Comparison of ENCODE assay signal across 32 mouse cellular contexts in the genomic region with DNA sequence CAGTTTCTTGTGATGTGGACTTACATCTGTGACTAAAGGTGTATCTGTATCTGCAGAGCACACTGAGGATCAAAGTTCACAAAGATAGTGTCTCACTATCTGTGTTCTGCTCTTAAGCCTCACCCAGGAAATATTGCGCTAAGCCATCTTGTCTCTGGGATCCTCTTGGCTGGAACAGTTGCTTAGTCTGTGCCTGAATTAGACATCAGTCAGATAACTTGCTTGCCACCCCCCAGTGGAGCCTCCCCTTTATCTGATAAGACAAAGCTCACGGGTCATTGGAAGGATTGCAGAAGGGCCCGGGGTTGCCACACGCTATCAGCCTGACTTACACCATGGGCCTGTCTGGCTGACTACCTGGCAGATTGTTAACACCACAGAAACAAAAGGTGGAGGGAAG. TPM values are rescaled to one million over a fixed set of nuclear protein-coding genes. Genes with fewer than 3 reads are reported as not detected.
DNase-seq lines count a peak whose midpoint lies in the region; ATAC-seq lines count a peak whose summit lies in the region.
"Had no signal": no experiment of that assay in that cellular context is flagged by ENCODE, and none has a peak within 500 bp of the region (broad histone marks: within the 10 kb centered on the region; RNA-seq: fewer than 3 reads in every experiment).

No protein-coding gene starts in this region.

- no peaks in the 10 kb centered on the region for H3K9me3 ChIP-seq in intestine, embryonic 14.5 days (ENCODE audit: control insufficient read depth, low read length)
- no peaks in the 10 kb centered on the region for H3K9me3 ChIP-seq in liver, embryonic 11.5 days (ENCODE audit: control insufficient read depth, low read length)
- H3K9me3 ChIP-seq: embryonic facial prominence, embryonic 13.5 days; forebrain, embryonic 12.5 days; heart, embryonic 15.5 days had no signal

- 0 out of 2 replicates have a peak, but pooled peaks cover 3% of the 10 kb centered on the region for H3K4me1 ChIP-seq in intestine, embryonic 14.5 days (replicated peaks; ENCODE audit: control insufficient read depth, insufficient read depth, low read length)
- peaks cover 9% of the 10 kb centered on the region for H3K4me1 ChIP-seq in liver, embryonic 11.5 days (replicated peaks; ENCODE audit: control insufficient read depth, insufficient read depth, low read length)
- H3K4me1 ChIP-seq: embryonic facial prominence, embryonic 13.5 days; forebrain, embryonic 12.5 days; limb, embryonic 12.5 days had no signal

- intact Hi-C loops in heart, postnatal 36 days (cut with DNase I), result no loop called here

- DNase-seq in 416B (ENCODE audit: low read depth), result peak; percentile 74
- no peak for DNase-seq in intestine, embryonic 14.5 days (ENCODE audit: low spot score)
- DNase-seq in liver, embryonic 11.5 days (ENCODE audit: low spot score), result no peak
- no peak for DNase-seq in heart, postnatal 36 days
- DNase-seq in frontal cortex, postnatal 10 days (ENCODE audit: low spot score in 2 of 2), result no peak
- DNase-seq in layer of hippocampus, postnatal 10 days (ENCODE audit: low spot score in 2 of 2), result no peak
- DNase-seq in lung, postnatal 10 days, result no peak
- DNase-seq: adrenal gland, postnatal 25 days; cerebellum, adult 18-20 months; cerebellum, postnatal 25 days; embryo, embryonic 11 days; kidney, adult 8-10 months; kidney, postnatal 14 days; layer of hippocampus, postnatal 36 days; lung, adult 2 months; right cerebral cortex, adult 18-20 months; right cerebral cortex, postnatal 4 days had no signal

- peaks cover 23% of the 10 kb centered on the region for H3K36me3 ChIP-seq in intestine, embryonic 14.5 days (ENCODE audit: control insufficient read depth, insufficient read depth, low read length)
- H3K36me3 ChIP-seq in liver, embryonic 11.5 days (ENCODE audit: control insufficient read depth, insufficient read depth, low read length), result peaks cover 18% of the 10 kb centered on the region

- 0 out of 2 replicates have a peak, but pooled peaks have one; percentile 28 for ATAC-seq in intestine, embryonic 14.5 days (replicated peaks; ENCODE audit: low FRiP score, low TSS enrichment, low read depth)
- ATAC-seq in liver, embryonic 11.5 days (replicated peaks; ENCODE audit: low FRiP score), result peak; percentile 57; the same call in 1 of the 2 replicates
- ATAC-seq in megakaryocyte, adult 5-6 weeks (ENCODE audit: poor library complexity, severe bottlenecking), result peak; percentile 66
- ATAC-seq: CD4-positive, CD25-positive, alpha-beta regulatory T cell, adult 4 months had no signal

- H3K9ac ChIP-seq in intestine, embryonic 14.5 days (ENCODE audit: low read length), result no peak overlapping the region
- no peak overlapping the region for H3K9ac ChIP-seq in liver, embryonic 11.5 days (ENCODE audit: low read depth, low read length)
- H3K9ac ChIP-seq: embryonic facial prominence, embryonic 13.5 days; forebrain, embryonic 12.5 days; heart, embryonic 15.5 days; limb, embryonic 12.5 days had no signal

- 78% methylated on average over 4 of the region's 4 CpGs for WGBS in intestine, embryonic 14.5 days
- 67% methylated on average over 4 of the region's 4 CpGs for WGBS in liver, embryonic 11.5 days

- H3K27ac ChIP-seq in intestine, embryonic 14.5 days (ENCODE audit: low read depth), result no peak overlapping the region
- H3K27ac ChIP-seq in liver, embryonic 11.5 days (ENCODE audit: low read depth, low read length), result no peak overlapping the region
- H3K27ac ChIP-seq: embryonic facial prominence, embryonic 13.5 days; forebrain, embryonic 12.5 days; heart, embryonic 15.5 days; layer of hippocampus, adult 2 months; limb, embryonic 12.5 days had no signal

- no peak overlapping the region for H3K4me2 ChIP-seq in intestine, embryonic 14.5 days (ENCODE audit: low read length)
- no peak overlapping the region for H3K4me2 ChIP-seq in liver, embryonic 11.5 days
- H3K4me2 ChIP-seq: embryonic facial prominence, embryonic 13.5 days; forebrain, embryonic 12.5 days; heart, embryonic 15.5 days; limb, embryonic 12.5 days had no signal

- H3K27me3 ChIP-seq in intestine, embryonic 14.5 days (replicated peaks; ENCODE audit: control insufficient read depth, insufficient read depth, low read length), result no peaks in the 10 kb centered on the region
- H3K27me3 ChIP-seq in liver, embryonic 11.5 days (replicated peaks; ENCODE audit: control insufficient read depth, insufficient read depth, low read length), result no peaks in the 10 kb centered on the region
- H3K27me3 ChIP-seq: embryonic facial prominence, embryonic 13.5 days; forebrain, embryonic 12.5 days; heart, embryonic 15.5 days; limb, embryonic 12.5 days had no signal

- no peak overlapping the region for H3K4me3 ChIP-seq in intestine, embryonic 14.5 days (ENCODE audit: low read depth, low read length)
- no peak overlapping the region for H3K4me3 ChIP-seq in liver, embryonic 11.5 days (ENCODE audit: low read depth, low read length)
- H3K4me3 ChIP-seq: embryonic facial prominence, embryonic 13.5 days; erythroblast, embryonic 14.5 days; forebrain, embryonic 12.5 days; heart, embryonic 15.5 days; layer of hippocampus, adult 2 months; limb, embryonic 12.5 days had no signal

RNA-seq across cellular contexts. Expression of a gene that starts 14.0 kb away (rescaled TPM):
- polyA plus RNA-seq in intestine, embryonic 14.5 days (2014; fragmentation: Nextera tagmentation; extraction: Ambion mirVana), result 48.3 and 50.0 TPM in 2 replicates
- 36.1 and 38.8 TPM in 2 replicates for polyA plus RNA-seq in liver, embryonic 11.5 days (2014; fragmentation: Nextera tagmentation; extraction: Ambion mirVana)
- 3.5 and 4.6 TPM in 2 replicates for total RNA-seq in megakaryocyte, adult 5-6 weeks (2015)
- 1.5 and 2.9 TPM in 2 replicates for total RNA-seq in megakaryocyte, adult 5-6 weeks (2017)
- 10 to 100 TPM; 20.2 to 24.3 TPM for total RNA-seq in heart, postnatal 36 days (2021)
- total RNA-seq in layer of hippocampus, postnatal 10 days (2021), result 10 to 100 TPM; 32.4 to 35.9 TPM

RNA-seq across cellular contexts. Expression of a gene that starts 14.2 kb away (rescaled TPM):
- polyA plus RNA-seq in intestine, embryonic 14.5 days (2014; fragmentation: Nextera tagmentation; extraction: Ambion mirVana), result not detected in 2 replicates
- polyA plus RNA-seq in liver, embryonic 11.5 days (2014; fragmentation: Nextera tagmentation; extraction: Ambion mirVana), result 1.1 TPM in 1 of 2 replicates, not detected in the other
- 0.39 TPM in 1 of 2 replicates, not detected in the other for total RNA-seq in megakaryocyte, adult 5-6 weeks (2015)
- total RNA-seq in megakaryocyte, adult 5-6 weeks (2017), result not detected in 2 replicates
- total RNA-seq in heart, postnatal 36 days (2021), result not detected
- not detected for total RNA-seq in layer of hippocampus, postnatal 10 days (2021)
- total RNA-seq: adrenal gland, postnatal 25 days; gastrocnemius, adult 18-20 months; gastrocnemius, postnatal 4 days; layer of hippocampus, adult 2 months; layer of hippocampus, postnatal 36 days; left cerebral cortex, postnatal 14 days; midbrain, postnatal 0 days had no signal
- polyA plus RNA-seq: CD4-positive, CD25-positive, alpha-beta regulatory T cell, adult 4 months; embryonic facial prominence, embryonic 13.5 days; erythroblast, embryonic 14.5 days; forebrain, embryonic 12.5 days; heart, embryonic 15.5 days; hindbrain, embryonic 11.5 days; limb, embryonic 12.5 days; lung, adult 2 months; midbrain, postnatal 0 days; neural tube, embryonic 14.5 days; thymus, postnatal 0 days had no signal

RNA-seq across cellular contexts. Expression of a gene that starts 15.0 kb away (rescaled TPM):
- polyA plus RNA-seq in intestine, embryonic 14.5 days (2014; fragmentation: Nextera tagmentation; extraction: Ambion mirVana), result 33.3 and 34.6 TPM in 2 replicates
- polyA plus RNA-seq in liver, embryonic 11.5 days (2014; fragmentation: Nextera tagmentation; extraction: Ambion mirVana), result 27.7 and 29.0 TPM in 2 replicates
- total RNA-seq in megakaryocyte, adult 5-6 weeks (2015), result 13.7 and 16.1 TPM in 2 replicates
- total RNA-seq in megakaryocyte, adult 5-6 weeks (2017), result 21.3 and 33.2 TPM in 2 replicates
- 10 to 100 TPM; 32.5 to 33.1 TPM for total RNA-seq in heart, postnatal 36 days (2021)
- total RNA-seq in layer of hippocampus, postnatal 10 days (2021), result 10 to 100 TPM; 47.7 to 59.7 TPM

RNA-seq across cellular contexts. Expression of a gene that starts 21.8 kb away (rescaled TPM):
- polyA plus RNA-seq in intestine, embryonic 14.5 days (2014; fragmentation: Nextera tagmentation; extraction: Ambion mirVana), result 0.82 and 1.1 TPM in 2 replicates
- polyA plus RNA-seq in liver, embryonic 11.5 days (2014; fragmentation: Nextera tagmentation; extraction: Ambion mirVana), result 0.77 and 0.88 TPM in 2 replicates
- not detected in 2 replicates for total RNA-seq in megakaryocyte, adult 5-6 weeks (2015)
- total RNA-seq in megakaryocyte, adult 5-6 weeks (2017), result not detected in 2 replicates
- total RNA-seq in heart, postnatal 36 days (2021), result not detected
- total RNA-seq in layer of hippocampus, postnatal 10 days (2021), result 1 to 10 TPM; 1.4 to 2.2 TPM
- total RNA-seq: adrenal gland, postnatal 25 days; gastrocnemius, adult 18-20 months; gastrocnemius, postnatal 4 days had no signal
- polyA plus RNA-seq: embryonic facial prominence, embryonic 13.5 days; erythroblast, embryonic 14.5 days; forebrain, embryonic 12.5 days; heart, embryonic 15.5 days; hindbrain, embryonic 11.5 days; limb, embryonic 12.5 days; thymus, postnatal 0 days had no signal

RNA-seq across cellular contexts. Expression of a gene that starts 29.1 kb away (rescaled TPM):
- polyA plus RNA-seq in intestine, embryonic 14.5 days (2014; fragmentation: Nextera tagmentation; extraction: Ambion mirVana), result 16.0 and 16.2 TPM in 2 replicates
- 5.2 and 5.3 TPM in 2 replicates for polyA plus RNA-seq in liver, embryonic 11.5 days (2014; fragmentation: Nextera tagmentation; extraction: Ambion mirVana)
- total RNA-seq in megakaryocyte, adult 5-6 weeks (2015), result 14.1 and 17.7 TPM in 2 replicates
- 17.4 and 18.0 TPM in 2 replicates for total RNA-seq in megakaryocyte, adult 5-6 weeks (2017)
- 10 to 100 TPM; 16.2 to 19.3 TPM for total RNA-seq in heart, postnatal 36 days (2021)
- total RNA-seq in layer of hippocampus, postnatal 10 days (2021), result 10 to 100 TPM; 88.9 to 94.0 TPM
